Mouse (Mus musculus): ENCODE results near the gene Dao. TPM values are rescaled to one million over a fixed set of nuclear protein-coding genes. Genes with fewer than 3 reads are reported as not detected.
A peak's percentile ranks its signal among the peaks of the same experiment; 100 is the strongest.

Gene Dao
- polyA plus RNA-seq (2021) = 0.18 TPM

GRCm38 (mm10) chr5:114003542-114003941 lies at the start of gene Dao:
Dao (plus strand) TSS chr5:114003703.
- DNase-seq (ENCODE audit: low read depth, low spot score) (no peak), ATAC-seq (no peak)
- ChIA-PET POLR2A (no interaction called here), CTCF (no interaction called here)
- in situ Hi-C loops (cut with MboI; ENCODE audit: low pct_unique_long_range_greater_than_20kb) = no loop called here
- TF ChIP-seq CTCF (IDR thresholded peaks at IDR 0.05) = no peak
- no peaks in the 10 kb centered on the region for H3K27me3 ChIP-seq

- ChIA-PET CTCF (interaction anchor here (0.7 to 4.1 kb wide), 22 partner anchors 9 to 181 kb away, joined by 3 to 44 read pairs (median 4); partner anchors contain the start of gene Iscu), POLR2A (interaction anchor here (1.1 to 1.5 kb wide), 3 partner anchors 19 to 181 kb away, joined by 3 read pairs; no protein-coding TSS in a partner anchor)
- in situ Hi-C loops (cut with MboI; ENCODE audit: low pct_unique_long_range_greater_than_20kb) = no loop called here
- H3K27me3 ChIP-seq = no peaks in the 10 kb centered on the region
- ATAC-seq (peak; percentile 78), DNase-seq (ENCODE audit: low read depth, low spot score) (peak; percentile 71)
- peak; percentile 98 for TF ChIP-seq CTCF (IDR thresholded peaks at IDR 0.05)
Observed at GRCm38 (mm10) chr5:113954421-113954820, 49.1 kb upstream of the Dao start.

GRCm38 (mm10) chr5:113955281-113955680 lies 48.2 kb upstream of the Dao start:
- CTCF ChIA-PET = interaction anchor here (0.8 to 4.1 kb wide), 11 partner anchors 8 to 182 kb away, joined by 3 to 44 read pairs (median 5); partner anchors contain the start of gene Iscu
- ATAC-seq (no peak), DNase-seq (ENCODE audit: low read depth, low spot score) (no peak)
- POLR2A ChIA-PET = interaction anchor here (1.5 kb wide), 1 partner anchor 91 kb away, joined by 3 read pairs; no protein-coding TSS in a partner anchor
- TF ChIP-seq CTCF (IDR thresholded peaks at IDR 0.05) = no peak
- in situ Hi-C loops (cut with MboI; ENCODE audit: low pct_unique_long_range_greater_than_20kb) = loop anchor here (5.0 kb wide), 1 partner anchor 92 kb away; no protein-coding TSS in a partner anchor
- H3K27me3 ChIP-seq = no peaks in the 10 kb centered on the region

GRCm38 (mm10) chr5:113955691-113956090 lies 47.8 kb upstream of the Dao start:
- ChIA-PET POLR2A (interaction anchor here (1.5 kb wide), 1 partner anchor 91 kb away, joined by 3 read pairs; no protein-coding TSS in a partner anchor), CTCF (interaction anchor here (0.9 to 4.1 kb wide), 5 partner anchors 11 to 101 kb away, joined by 3 to 44 read pairs (median 7); no protein-coding TSS in a partner anchor)
- no peak for ATAC-seq
- no peak for TF ChIP-seq CTCF (IDR thresholded peaks at IDR 0.05)
- H3K27me3 ChIP-seq = no peaks in the 10 kb centered on the region
- in situ Hi-C loops (cut with MboI; ENCODE audit: low pct_unique_long_range_greater_than_20kb) = loop anchor here (5.0 kb wide), 1 partner anchor 92 kb away; no protein-coding TSS in a partner anchor
- no peak for DNase-seq (ENCODE audit: low read depth, low spot score)

- H3K27me3 ChIP-seq = no peaks in the 10 kb centered on the region
- ATAC-seq (peak; percentile 54), DNase-seq (ENCODE audit: low read depth, low spot score) (peak; percentile 57)
- POLR2A ChIA-PET = no interaction called here
- CTCF ChIA-PET = interaction anchor here (0.6 to 1.3 kb wide), 7 partner anchors 10 to 99 kb away, joined by 3 to 9 read pairs (median 4); no protein-coding TSS in a partner anchor
- in situ Hi-C loops (cut with MboI; ENCODE audit: low pct_unique_long_range_greater_than_20kb) = loop anchor here (5.0 kb wide), 1 partner anchor 91 kb away; no protein-coding TSS in a partner anchor
- TF ChIP-seq CTCF (IDR thresholded peaks at IDR 0.05) = peak; percentile 99
Observed at GRCm38 (mm10) chr5:113956510-113956909, 47.0 kb upstream of the Dao start.

GRCm38 (mm10) chr5:113959039-113959438 lies 44.5 kb upstream of the Dao start:
- CTCF ChIA-PET = interaction anchor here (5.2 kb wide), 1 partner anchor 87 kb away, joined by 21 read pairs; no protein-coding TSS in a partner anchor
- H3K27me3 ChIP-seq = no peaks in the 10 kb centered on the region
- ATAC-seq = no peak
- in situ Hi-C loops (cut with MboI; ENCODE audit: low pct_unique_long_range_greater_than_20kb) = loop anchor here (5.0 kb wide), 1 partner anchor 88 kb away; no protein-coding TSS in a partner anchor
- TF ChIP-seq CTCF (IDR thresholded peaks at IDR 0.05) = no peak
- POLR2A ChIA-PET = interaction anchor here (0.7 to 0.9 kb wide), 2 partner anchors 16 to 89 kb away, joined by 3 to 4 read pairs; no protein-coding TSS in a partner anchor
- no peak for DNase-seq (ENCODE audit: low read depth, low spot score)

GRCm38 (mm10) chr5:113960416-113960815 lies 43.1 kb upstream of the Dao start:
- no peak for DNase-seq (ENCODE audit: low read depth, low spot score)
- ChIA-PET CTCF (interaction anchor here (1.0 to 5.2 kb wide), 5 partner anchors 9 to 92 kb away, joined by 3 to 21 read pairs (median 3); no protein-coding TSS in a partner anchor), POLR2A (interaction anchor here (0.6 kb wide), 2 partner anchors 77 to 1859 kb away, joined by 4 read pairs; no protein-coding TSS in a partner anchor)
- in situ Hi-C loops (cut with MboI; ENCODE audit: low pct_unique_long_range_greater_than_20kb) = no loop called here
- ATAC-seq = no peak
- TF ChIP-seq CTCF (IDR thresholded peaks at IDR 0.05) = no peak
- no peaks in the 10 kb centered on the region for H3K27me3 ChIP-seq

DNA sequence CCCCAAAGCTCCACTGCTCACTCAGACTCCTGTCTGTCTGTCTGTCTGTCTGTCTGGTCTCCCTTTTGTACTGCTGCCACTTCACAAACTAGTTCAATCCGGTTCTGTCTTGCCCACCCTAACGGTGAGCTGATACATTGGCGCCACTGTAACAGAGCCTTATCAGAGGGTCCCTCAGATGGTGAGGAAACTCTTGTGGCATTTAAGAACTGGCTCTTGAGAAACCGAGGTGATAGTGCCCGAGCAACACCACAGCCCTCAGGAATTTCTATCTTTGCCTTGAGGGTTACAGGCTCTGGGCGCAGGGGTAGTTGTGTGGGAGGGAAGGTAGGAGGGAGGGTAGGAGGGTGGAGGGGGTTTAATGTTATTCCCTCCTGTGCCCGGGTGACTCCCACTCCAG lies 41.7 kb upstream of the Dao start:
- no peak for TF ChIP-seq CTCF (IDR thresholded peaks at IDR 0.05)
- ChIA-PET POLR2A (no interaction called here), CTCF (interaction anchor here (1.0 to 5.2 kb wide), 3 partner anchors 13 to 84 kb away, joined by 3 to 21 read pairs (median 3); no protein-coding TSS in a partner anchor)
- in situ Hi-C loops (cut with MboI; ENCODE audit: low pct_unique_long_range_greater_than_20kb) = no loop called here
- ATAC-seq (no peak), DNase-seq (ENCODE audit: low read depth, low spot score) (no peak)
- no peaks in the 10 kb centered on the region for H3K27me3 ChIP-seq

GRCm38 (mm10) chr5:113964972-113965371 lies 38.5 kb upstream of the Dao start:
- ATAC-seq (peak; percentile 66), DNase-seq (ENCODE audit: low read depth, low spot score) (peak; percentile 78)
- ChIA-PET CTCF (interaction anchor here (1.1 to 1.7 kb wide), 2 partner anchors 20 to 82 kb away, joined by 3 to 5 read pairs; no protein-coding TSS in a partner anchor), POLR2A (interaction anchor here (0.5 kb wide), 1 partner anchor 82 kb away, joined by 3 read pairs; no protein-coding TSS in a partner anchor)
- in situ Hi-C loops (cut with MboI; ENCODE audit: low pct_unique_long_range_greater_than_20kb) = no loop called here
- no peaks in the 10 kb centered on the region for H3K27me3 ChIP-seq
- TF ChIP-seq CTCF (IDR thresholded peaks at IDR 0.05) = no peak

GRCm38 (mm10) chr5:113965659-113966185 lies 37.8 kb upstream of the Dao start:
- no peak for TF ChIP-seq CTCF (IDR thresholded peaks at IDR 0.05)
- ChIA-PET POLR2A (interaction anchor here (0.5 kb wide), 1 partner anchor 81 kb away, joined by 3 read pairs; no protein-coding TSS in a partner anchor), CTCF (interaction anchor here (0.7 to 1.7 kb wide), 2 partner anchors 15 to 20 kb away, joined by 3 to 5 read pairs; no protein-coding TSS in a partner anchor)
- in situ Hi-C loops (cut with MboI; ENCODE audit: low pct_unique_long_range_greater_than_20kb) = no loop called here
- no peaks in the 10 kb centered on the region for H3K27me3 ChIP-seq
- DNase-seq (ENCODE audit: low read depth, low spot score) = no peak
- ATAC-seq = no peak
